Mouse (Mus musculus) intestine, postnatal 0 days (tissue): ENCODE measurements around the gene Ogfod2. TPM values are rescaled to one million over a fixed set of nuclear protein-coding genes. Genes with fewer than 3 reads are reported as not detected.

Experiments used
- ATAC-seq: fragments of 200-750 bp; cut with Nextera tagmentation; 2 replicates; pipeline ENCODE4 v1.8.0; 2017; ENCODE audit warnings: mild to moderate bottlenecking, moderate TSS enrichment, moderate library complexity
- H3K27ac ChIP-seq: fragments of 300-500 bp; sonication (generic); 2 replicates; pipeline ENCODE4 v1.5.1; 2014; ENCODE audit warnings: mild to moderate bottlenecking, low read depth, low read length, moderate library complexity
- H3K27me3 ChIP-seq: fragments of 300-500 bp; sonication (generic); replicated peaks from 2 replicates; pipeline ENCODE4 v1.6.1; 2014; ENCODE audit warnings: low read length, mixed read lengths; ENCODE audit not compliant: control insufficient read depth, insufficient read depth
- H3K36me3 ChIP-seq: fragments of 300-500 bp; sonication (generic); 2 replicates; pipeline ENCODE4 v1.6.1; 2014; ENCODE audit warnings: mild to moderate bottlenecking, moderate library complexity; ENCODE audit not compliant: control insufficient read depth, insufficient read depth
- H3K4me1 ChIP-seq: fragments of 300-500 bp; sonication (generic); replicated peaks from 2 replicates; pipeline ENCODE4 v1.6.1; 2014; ENCODE audit warnings: antibody characterized with exemption, low read length, mixed read lengths; ENCODE audit not compliant: control insufficient read depth, insufficient read depth
- H3K4me2 ChIP-seq: fragments of 300-500 bp; sonication (generic); replicated peaks from 2 replicates; pipeline ENCODE4 v1.6.1; 2014; ENCODE audit warnings: low read depth, mild to moderate bottlenecking, moderate library complexity
- H3K4me3 ChIP-seq: fragments of 300-500 bp; sonication (generic); 2 replicates; pipeline ENCODE4 v1.5.1; 2014; ENCODE audit warnings: low read depth, low read length
- H3K9ac ChIP-seq: fragments of 300-500 bp; sonication (generic); 2 replicates; pipeline ENCODE4 v1.6.1; 2014; ENCODE audit warnings: mild to moderate bottlenecking, low read depth, low read length
- H3K9me3 ChIP-seq: fragments of 300-500 bp; sonication (generic); 2 replicates; pipeline ENCODE4 v1.6.1; 2016; ENCODE audit warnings: mixed run types; ENCODE audit not compliant: control insufficient read depth
- CTCF ChIP-seq: sonication (generic); IDR thresholded peaks from 2 replicates; pipeline ENCODE4 v1.5.1; 2016; ENCODE audit warnings: low read depth, mild to moderate bottlenecking, control low read depth, antibody characterized with exemption, moderate library complexity
- WGBS: fragments of 180-500 bp; shearing (Covaris S2); extraction: QIAGEN DNeasy Blood & Tissue Kit; methylation state at CpG from one replicate; pipeline ENCODE4 v1.1.7; 2014; 5-methylcytosine and 5-hydroxymethylcytosine counted together
- polyA plus RNA-seq: library from polyadenylated mRNA; unstranded; fragments of >200 nt; fragmentation: Nextera tagmentation; extraction: Ambion mirVana; gene quantifications from 2 replicates; pipeline ENCODE4 v1.2.1, GENCODE M21; 2015

The Ogfod2 gene
- polyA plus RNA-seq, 1 experiment from 2014 or later, result 21.3 TPM

DNA sequence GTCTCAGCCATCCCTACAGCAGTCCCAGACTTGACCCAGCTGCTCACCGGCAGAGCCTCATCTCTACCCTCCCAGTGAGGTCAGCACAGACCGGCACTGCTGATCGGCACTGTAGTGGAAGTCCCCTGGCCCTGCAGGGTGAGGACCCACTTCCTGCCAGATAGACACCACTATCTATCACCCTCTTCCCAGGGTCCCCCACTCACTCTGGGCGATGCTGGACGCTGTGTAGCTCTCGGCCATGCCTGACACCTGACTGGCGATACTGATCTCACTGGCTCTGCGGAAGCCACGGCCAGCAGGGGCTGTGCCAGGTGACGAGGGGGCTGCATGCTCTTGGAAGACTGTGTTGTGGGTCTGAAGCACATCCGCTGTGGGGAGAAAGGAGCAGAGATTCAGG is 13.0 kb downstream of the Ogfod2 start:
- H3K27me3 ChIP-seq, result no peaks in the 10 kb centered on the region
- WGBS, result 89% methylated on average over 11 of the region's 11 CpGs
- H3K36me3 ChIP-seq, result peaks cover 43% of the 10 kb centered on the region
- H3K4me1 ChIP-seq, result no peaks in the 10 kb centered on the region
- H3K4me2 ChIP-seq, result no peak overlapping the region
- no peak overlapping the region for H3K9ac ChIP-seq
- H3K9me3 ChIP-seq, result no peaks in the 10 kb centered on the region
- H3K27ac ChIP-seq, result no peak overlapping the region
- no peak overlapping the region for H3K4me3 ChIP-seq
- TF ChIP-seq CTCF, result no peak
- no peak for ATAC-seq

DNA sequence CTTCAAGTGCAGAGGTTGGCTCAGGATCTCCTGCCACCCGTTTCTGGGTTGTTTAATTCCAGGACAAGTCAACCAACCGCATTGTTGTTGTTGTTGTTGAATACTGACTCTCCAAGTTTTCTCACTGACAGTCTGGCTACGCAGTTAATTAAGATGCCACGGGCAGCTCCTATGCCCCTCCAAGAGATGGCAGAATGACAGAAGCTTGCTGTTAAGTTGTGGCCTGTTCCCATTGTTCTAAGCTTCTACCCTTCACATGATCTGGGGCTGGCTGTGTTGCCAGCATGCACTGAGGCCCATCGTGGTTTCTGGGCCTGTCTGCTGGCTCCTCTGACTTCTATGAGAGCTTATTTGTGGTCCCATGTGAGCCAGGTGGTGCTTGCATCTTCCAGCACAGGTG is 22.2 kb downstream of the Ogfod2 start:
- Histone ChIP-seq H3K27me3 (no peaks in the 10 kb centered on the region), H3K27ac (no peak overlapping the region), H3K9ac (no peak overlapping the region), H3K4me1 (no peaks in the 10 kb centered on the region), H3K4me2 (no peak overlapping the region), H3K9me3 (no peaks in the 10 kb centered on the region), H3K4me3 (no peak overlapping the region), H3K36me3 (peaks cover 14% of the 10 kb centered on the region)
- ATAC-seq, result no peak
- 87% methylated on average over 5 of the region's 5 CpGs for WGBS
- no peak for TF ChIP-seq CTCF

DNA sequence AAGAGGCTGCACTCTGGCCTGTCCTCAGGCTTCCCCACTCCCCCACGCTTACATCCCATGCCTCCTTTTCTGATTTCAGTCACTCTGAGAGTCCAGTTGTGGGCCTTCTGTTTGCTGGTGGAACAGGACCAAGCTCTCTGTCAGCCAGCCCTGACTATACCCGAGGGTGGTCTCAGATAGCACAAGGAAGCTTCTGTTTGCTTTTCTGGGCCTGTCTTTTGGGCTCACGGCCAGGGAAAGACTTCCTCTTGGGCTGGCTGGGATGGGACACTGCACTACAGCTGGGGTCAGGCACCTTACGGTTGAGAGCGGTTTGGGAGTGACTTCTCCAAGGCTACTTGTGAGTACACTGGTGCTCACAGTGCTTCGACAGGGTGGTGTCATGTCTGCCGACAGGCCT is 26.0 kb downstream of the Ogfod2 start:
- ATAC-seq, result no peak
- Histone ChIP-seq H3K4me3 (no peak overlapping the region), H3K9ac (no peak overlapping the region), H3K27me3 (no peaks in the 10 kb centered on the region), H3K27ac (no peak overlapping the region), H3K9me3 (no peaks in the 10 kb centered on the region), H3K36me3 (peaks cover 12% of the 10 kb centered on the region; the same call in 1 of the 2 replicates), H3K4me2 (no peak overlapping the region), H3K4me1 (no peaks in the 10 kb centered on the region)
- WGBS, result 56% methylated on average over 7 of the region's 7 CpGs
- no peak for TF ChIP-seq CTCF

DNA sequence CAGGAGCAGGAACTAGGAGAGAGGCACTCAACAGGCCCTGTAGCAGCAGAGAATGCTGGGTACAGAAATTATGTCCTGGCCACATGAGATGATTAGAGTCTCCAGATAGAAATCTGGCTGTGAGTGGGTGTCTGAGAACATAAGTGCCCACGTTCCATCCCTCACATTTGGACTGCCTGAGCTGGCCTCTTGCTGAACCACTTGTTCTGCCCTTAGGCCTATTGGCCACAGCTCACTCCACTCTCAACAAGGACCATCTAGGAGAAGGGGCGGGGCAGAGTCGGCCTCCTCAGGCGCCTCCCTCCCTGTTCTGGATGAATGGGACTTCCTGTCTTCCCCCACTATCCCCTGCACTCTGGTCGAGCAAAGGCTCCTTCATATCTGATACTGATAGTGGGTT is 36.9 kb downstream of the Ogfod2 start:
- Histone ChIP-seq H3K4me2 (no peak overlapping the region), H3K4me1 (no peaks in the 10 kb centered on the region), H3K9me3 (no peaks in the 10 kb centered on the region), H3K27me3 (no peaks in the 10 kb centered on the region), H3K9ac (no peak overlapping the region), H3K4me3 (no peak overlapping the region), H3K27ac (no peak overlapping the region), H3K36me3 (no peaks in the 10 kb centered on the region)
- WGBS, result 61% methylated on average over 5 of the region's 5 CpGs
- no peak for ATAC-seq
- no peak for TF ChIP-seq CTCF

DNA sequence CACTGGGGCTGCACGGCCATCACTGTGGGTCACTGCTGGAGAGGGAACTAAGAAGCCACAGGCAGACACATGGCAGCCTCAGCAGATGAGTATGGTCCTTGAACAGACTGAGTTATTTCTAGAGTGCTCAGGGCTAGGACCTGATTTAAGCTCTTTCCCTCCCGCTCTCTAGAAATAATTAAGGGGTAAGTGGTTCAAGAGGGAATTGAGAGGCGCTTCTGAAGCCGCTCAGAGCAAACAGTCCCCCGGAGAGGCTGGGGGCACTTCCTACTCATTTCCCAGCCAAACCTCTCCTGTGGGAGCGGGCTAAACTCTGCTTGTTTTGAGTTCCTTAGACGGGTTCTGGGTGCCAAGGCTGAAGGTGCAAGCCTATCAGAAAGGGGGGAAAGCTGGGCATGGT is 38.8 kb downstream of the Ogfod2 start:
- WGBS, result 81% methylated on average over 7 of the region's 7 CpGs
- no peak overlapping the region for H3K9ac ChIP-seq

DNA sequence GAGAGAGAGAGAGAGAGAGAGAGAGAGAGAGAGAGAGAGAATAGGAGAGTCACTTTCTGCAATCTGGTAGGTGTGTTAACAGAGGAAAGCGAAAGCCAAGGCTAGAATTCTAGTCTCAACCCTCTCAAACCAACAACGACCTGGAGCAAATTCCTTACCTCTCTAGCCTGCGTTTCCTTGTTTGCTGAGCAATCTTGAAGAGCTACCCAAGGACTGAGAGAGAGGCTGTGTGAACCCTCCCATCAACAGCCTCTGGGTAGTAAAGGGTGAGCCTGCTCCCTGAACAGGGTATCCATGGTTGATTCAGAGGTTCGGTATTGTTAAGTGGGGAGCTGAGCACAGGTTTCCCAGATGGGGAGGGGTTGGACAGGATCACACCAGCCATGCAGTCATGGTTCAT is 40.6 kb downstream of the Ogfod2 start:
- no peaks in the 10 kb centered on the region for H3K36me3 ChIP-seq
- H3K9me3 ChIP-seq, result no peaks in the 10 kb centered on the region
- H3K9ac ChIP-seq, result no peak overlapping the region
- no peaks in the 10 kb centered on the region for H3K27me3 ChIP-seq
- no peak overlapping the region for H3K4me2 ChIP-seq
- H3K4me1 ChIP-seq, result no peaks in the 10 kb centered on the region
- ATAC-seq, result no peak
- H3K4me3 ChIP-seq, result no peak overlapping the region
- TF ChIP-seq CTCF, result no peak
- WGBS, result 54% methylated on average over 4 of the region's 4 CpGs
- no peak overlapping the region for H3K27ac ChIP-seq

More for the DNA sequence above, 38.8 kb downstream of the Ogfod2 start:
- Histone ChIP-seq H3K4me2 (no peak overlapping the region), H3K4me3 (no peak overlapping the region), H3K27ac (no peak overlapping the region), H3K9me3 (no peaks in the 10 kb centered on the region), H3K36me3 (no peaks in the 10 kb centered on the region), H3K27me3 (no peaks in the 10 kb centered on the region), H3K4me1 (no peaks in the 10 kb centered on the region)
- TF ChIP-seq CTCF, result no peak
- ATAC-seq, result no peak

DNA sequence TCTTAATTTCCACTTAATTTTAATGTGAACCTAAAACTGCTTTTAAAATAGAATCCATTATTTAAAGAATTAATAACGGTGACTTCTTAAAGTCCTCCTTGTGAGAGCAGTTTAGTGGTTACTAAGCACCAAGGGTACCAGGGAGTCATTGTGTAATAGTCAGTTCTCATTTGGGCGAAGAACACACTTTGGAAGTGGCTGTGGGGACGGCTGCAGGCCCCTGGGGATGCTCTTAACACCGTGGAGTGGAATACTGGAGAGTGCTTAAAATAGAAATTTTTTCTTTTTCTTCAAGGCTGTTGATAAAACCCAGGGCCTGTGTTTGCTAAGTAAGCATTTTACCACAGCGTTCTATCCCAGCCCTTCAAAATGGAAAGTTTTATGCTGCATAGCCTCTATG is 43.8 kb downstream of the Ogfod2 start:
- ATAC-seq, result no peak
- no peak overlapping the region for H3K4me2 ChIP-seq
- H3K9me3 ChIP-seq, result no peaks in the 10 kb centered on the region

More for the DNA sequence above, 43.8 kb downstream of the Ogfod2 start:
- Histone ChIP-seq H3K4me3 (no peak overlapping the region), H3K9ac (no peak overlapping the region), H3K36me3 (no peaks in the 10 kb centered on the region), H3K27me3 (no peaks in the 10 kb centered on the region), H3K27ac (no peak overlapping the region), H3K4me1 (no peaks in the 10 kb centered on the region)
- WGBS, result 70% methylated on average over 5 of the region's 5 CpGs
- TF ChIP-seq CTCF, result no peak
